Mouse (Mus musculus) ES-E14 (cell line): ENCODE data around the gene Ipo7.

Source experiments
- MAFK ChIP-seq: IDR thresholded peaks from 2 replicates; pipeline ENCODE4 v1.6.1; 2014; ENCODE audit warnings: mild to moderate bottlenecking, low read depth, low read length, inconsistent platforms; ENCODE audit not compliant: insufficient read depth
- ZNF384 ChIP-seq: IDR thresholded peaks from 2 replicates; pipeline ENCODE4 v1.6.1; 2012; ENCODE audit warnings: low read depth, low read length, inconsistent platforms

DNA sequence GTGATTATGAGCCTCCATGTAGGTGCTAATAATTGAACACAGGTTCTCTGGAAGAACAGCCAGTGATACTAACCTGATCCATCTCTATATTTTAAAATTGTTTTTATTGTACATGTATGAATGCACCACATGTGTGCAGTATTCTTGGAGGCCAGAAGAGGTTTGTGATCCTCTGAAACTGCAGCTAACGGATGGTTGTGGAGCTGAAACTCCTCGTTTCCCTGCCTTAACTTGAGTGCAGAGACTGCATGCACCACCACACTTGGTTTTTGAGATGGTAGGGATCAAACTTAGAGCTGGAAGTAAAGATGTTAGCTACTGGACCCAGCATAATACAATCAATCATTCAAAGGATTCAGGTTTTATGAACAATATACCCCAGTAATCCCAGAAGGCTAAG lies 8.5 kb downstream of the Ipo7 start:
- no peak for TF ChIP-seq MAFK
- no peak for TF ChIP-seq ZNF384
